Mouse (Mus musculus) CH12.LX (cell line): Measurements from ENCODE around the gene Pik3ca. TPM values are rescaled to one million over a fixed set of nuclear protein-coding genes. Genes with fewer than 3 reads are reported as not detected.

Experiments used
- DNase-seq: peaks from one replicate; pipeline ENCODE4 v3.0.0-alpha.2; 2013; ENCODE audit errors: extremely low read depth
- H3K27ac ChIP-seq: 2 replicates; pipeline ENCODE4 v1.5.1; 2012; ENCODE audit warnings: low read depth, mild to moderate bottlenecking, control low read depth, moderate library complexity; ENCODE audit not compliant: insufficient read depth
- H3K27me3 ChIP-seq: replicated peaks from 2 replicates; pipeline ENCODE3; 2012; ENCODE audit warnings: inconsistent platforms
- H3K36me3 ChIP-seq, 2 experiments: replicated peaks in 1 of 2; 2 replicates each; pipeline versions ENCODE3 to v1.6.1; 2012; ENCODE audit warnings: inconsistent platforms in 1 of 2, low read length in 1 of 2, mild to moderate bottlenecking in 1 of 2, mixed read lengths in 1 of 2, moderate library complexity in 1 of 2; ENCODE audit not compliant: control insufficient read depth in 1 of 2, insufficient read depth in 1 of 2
- H3K4me1 ChIP-seq, 2 experiments: 2 replicates each; pipeline ENCODE4 v1.6.1; 2012; ENCODE audit warnings: inconsistent platforms in 1 of 2, moderate library complexity in 1 of 2; ENCODE audit not compliant: insufficient read depth in 2 of 2, control insufficient read depth in 1 of 2
- H3K4me2 ChIP-seq: 2 replicates; pipeline ENCODE4 v1.6.1; 2012; ENCODE audit warnings: low read depth, mild to moderate bottlenecking, control low read depth; ENCODE audit not compliant: poor library complexity, insufficient read depth, severe bottlenecking
- H3K4me3 ChIP-seq, 3 experiments: fragments of 150-350 bp in 1 of 3; sonication (generic) in 1 of 3; replicated peaks in 1 of 3; 2 replicates each; pipeline versions ENCODE3 to v1.5.1; 2011 to 2012; ENCODE audit warnings: low read depth in 2 of 3, low read length in 2 of 3, mild to moderate bottlenecking in 2 of 3, moderate library complexity in 2 of 3, control low read depth in 1 of 3, improper control_type of control experiment in 1 of 3, inconsistent platforms in 1 of 3, mixed read lengths in 1 of 3; ENCODE audit not compliant: poor library complexity in 1 of 3
- H3K79me2 ChIP-seq: replicated peaks from 2 replicates; pipeline ENCODE4 v1.6.1; 2012; ENCODE audit warnings: mild to moderate bottlenecking, moderate library complexity; ENCODE audit not compliant: control insufficient read depth, poor library complexity, insufficient read depth, severe bottlenecking; ENCODE audit errors: extremely low read depth
- H3K9ac ChIP-seq: 2 replicates; pipeline ENCODE4 v1.6.1; 2012; ENCODE audit warnings: low read depth, mild to moderate bottlenecking, control low read depth, moderate library complexity; ENCODE audit not compliant: insufficient read depth
- H3K9me3 ChIP-seq: replicated peaks from 2 replicates; pipeline ENCODE3; 2012; ENCODE audit warnings: low read length, inconsistent platforms, mixed read lengths
- BHLHE40 ChIP-seq: IDR thresholded peaks from 2 replicates; pipeline ENCODE4 v1.6.1; 2011; ENCODE audit warnings: mild to moderate bottlenecking, low read depth, low read length, improper control_type of control experiment
- CHD1 ChIP-seq: IDR thresholded peaks from 2 replicates; pipeline ENCODE4 v1.6.1; 2012; ENCODE audit warnings: low read depth, low read length, improper control_type of control experiment, inconsistent platforms
- CHD2 ChIP-seq: IDR thresholded peaks from 2 replicates; pipeline ENCODE4 v1.6.1; 2011; ENCODE audit warnings: low read length, improper control_type of control experiment
- CTCF ChIP-seq, 2 experiments: IDR thresholded peaks in 1 of 2; conservative IDR thresholded peaks in 1 of 2; 2 replicates each; pipeline ENCODE4 v1.5.1; 2011 to 2012; ENCODE audit warnings: low read depth in 2 of 2, low read length in 2 of 2, improper control_type of control experiment in 1 of 2, inconsistent platforms in 1 of 2, mild to moderate bottlenecking in 1 of 2, moderate library complexity in 1 of 2
- E2F4 ChIP-seq: IDR thresholded peaks from 2 replicates; pipeline ENCODE4 v1.6.1; 2011; ENCODE audit warnings: low read depth, low read length, improper control_type of control experiment; ENCODE audit not compliant: insufficient replicate concordance
- ELF1 ChIP-seq: IDR thresholded peaks from 2 replicates; pipeline ENCODE4 v1.6.1; 2014; ENCODE audit warnings: low read depth, mild to moderate bottlenecking, inconsistent platforms, low read length, improper control_type of control experiment
- EP300 ChIP-seq: IDR thresholded peaks from 2 replicates; pipeline ENCODE4 v1.6.1; 2011; ENCODE audit warnings: low read length, improper control_type of control experiment
- GABPA ChIP-seq: IDR thresholded peaks from 2 replicates; pipeline ENCODE4 v1.6.1; 2012; ENCODE audit warnings: low read depth, low read length, improper control_type of control experiment, inconsistent platforms; ENCODE audit not compliant: insufficient replicate concordance
- HCFC1 ChIP-seq: IDR thresholded peaks from 2 replicates; pipeline ENCODE4 v1.6.1; 2012; ENCODE audit warnings: low read depth, mild to moderate bottlenecking, inconsistent platforms, low read length, improper control_type of control experiment
- IRF4 ChIP-seq: IDR thresholded peaks from 2 replicates; pipeline ENCODE4 v1.6.1; 2014; ENCODE audit warnings: low read depth, mild to moderate bottlenecking, inconsistent platforms, low read length, improper control_type of control experiment
- JUN ChIP-seq: IDR thresholded peaks from 2 replicates; pipeline ENCODE4 v1.6.1; 2011; ENCODE audit warnings: low read depth, mild to moderate bottlenecking, low read length, improper control_type of control experiment, moderate library complexity; ENCODE audit not compliant: insufficient read depth
- JUND ChIP-seq: conservative IDR thresholded peaks from 2 replicates; pipeline ENCODE4 v1.6.1; 2011; ENCODE audit warnings: low read depth, low read length, improper control_type of control experiment
- KAT2A ChIP-seq: IDR thresholded peaks from 2 replicates; pipeline ENCODE4 v1.6.1; 2012; ENCODE audit warnings: low read length, improper control_type of control experiment, inconsistent platforms; ENCODE audit not compliant: insufficient replicate concordance
- MAFK ChIP-seq: IDR thresholded peaks from 2 replicates; pipeline ENCODE4 v1.6.1; 2011; ENCODE audit warnings: low read length, improper control_type of control experiment; ENCODE audit not compliant: insufficient replicate concordance
- MAX ChIP-seq: IDR thresholded peaks from 2 replicates; pipeline ENCODE4 v1.6.1; 2011; ENCODE audit warnings: low read length, improper control_type of control experiment
- MAZ ChIP-seq: IDR thresholded peaks from 2 replicates; pipeline ENCODE4 v1.6.1; 2012; ENCODE audit warnings: low read depth, mild to moderate bottlenecking, inconsistent platforms, low read length, improper control_type of control experiment, moderate library complexity
- MXI1 ChIP-seq: IDR thresholded peaks from 2 replicates; pipeline ENCODE4 v1.6.1; 2011; ENCODE audit warnings: mild to moderate bottlenecking, low read depth, low read length, improper control_type of control experiment
- MYC ChIP-seq: IDR thresholded peaks from 2 replicates; pipeline ENCODE4 v1.6.1; 2011; ENCODE audit warnings: low read depth, mild to moderate bottlenecking, improper control_type of control experiment, low read length
- NELFE ChIP-seq: IDR thresholded peaks from 2 replicates; pipeline ENCODE4 v1.6.1; 2011; ENCODE audit warnings: low read depth, low read length, improper control_type of control experiment
- PAX5 ChIP-seq: IDR thresholded peaks from 2 replicates; pipeline ENCODE4 v1.6.1; 2012; ENCODE audit warnings: low read length, inconsistent platforms, mixed read lengths
- POLR2A ChIP-seq: IDR thresholded peaks from 2 replicates; pipeline ENCODE4 v1.6.1; 2011; ENCODE audit warnings: low read depth, mild to moderate bottlenecking, improper control_type of control experiment, low read length
- POLR2AphosphoS2 ChIP-seq: IDR thresholded peaks from 2 replicates; pipeline ENCODE4 v1.6.1; 2011; ENCODE audit warnings: low read depth, low read length, improper control_type of control experiment
- RCOR1 ChIP-seq: conservative IDR thresholded peaks from 2 replicates; pipeline ENCODE4 v1.6.1; 2012; ENCODE audit warnings: low read depth, mild to moderate bottlenecking, inconsistent platforms, low read length, improper control_type of control experiment
- SIN3A ChIP-seq: IDR thresholded peaks from 2 replicates; pipeline ENCODE4 v1.6.1; 2012; ENCODE audit warnings: low read length, improper control_type of control experiment, inconsistent platforms
- SMC3 ChIP-seq: IDR thresholded peaks from 2 replicates; pipeline ENCODE4 v1.6.1; 2011; ENCODE audit warnings: low read depth, low read length, improper control_type of control experiment
- TBP ChIP-seq: conservative IDR thresholded peaks from 2 replicates; pipeline ENCODE4 v1.6.1; 2011; ENCODE audit warnings: low read depth, low read length, improper control_type of control experiment
- TCF12 ChIP-seq: IDR thresholded peaks from 2 replicates; pipeline ENCODE4 v1.6.1; 2014; ENCODE audit warnings: low read depth, mild to moderate bottlenecking, inconsistent platforms, low read length, improper control_type of control experiment
- UBTF ChIP-seq: IDR thresholded peaks from 2 replicates; pipeline ENCODE4 v1.6.1; 2012; ENCODE audit warnings: low read depth, mild to moderate bottlenecking, inconsistent platforms, low read length, improper control_type of control experiment, moderate library complexity
- USF1 ChIP-seq: IDR thresholded peaks from 2 replicates; pipeline ENCODE4 v1.6.1; 2014; ENCODE audit warnings: low read depth, mild to moderate bottlenecking, inconsistent platforms, low read length, improper control_type of control experiment
- USF2 ChIP-seq: conservative IDR thresholded peaks from 2 replicates; pipeline ENCODE4 v1.6.1; 2011; ENCODE audit warnings: low read depth, low read length, improper control_type of control experiment
- ZC3H11A ChIP-seq: IDR thresholded peaks from 2 replicates; pipeline ENCODE4 v1.6.1; 2012; ENCODE audit warnings: low read depth, mild to moderate bottlenecking, inconsistent platforms, low read length, improper control_type of control experiment
- ZKSCAN1 ChIP-seq: IDR thresholded peaks from 2 replicates; pipeline ENCODE4 v1.6.1; 2012; ENCODE audit warnings: low read depth, inconsistent platforms, low read length, improper control_type of control experiment, borderline replicate concordance
- ZMIZ1 ChIP-seq: IDR thresholded peaks from 2 replicates; pipeline ENCODE4 v1.6.1; 2012; ENCODE audit warnings: low read depth, mild to moderate bottlenecking, inconsistent platforms, low read length, improper control_type of control experiment
- ZNF384 ChIP-seq: IDR thresholded peaks from 2 replicates; pipeline ENCODE4 v1.6.1; 2012; ENCODE audit warnings: low read depth, low read length, improper control_type of control experiment, inconsistent platforms
- dilution Hi-C: fragments of 300-500 bp; cut with MboI; formaldehyde crosslinking; loops from 2 replicates; pipeline ENCODE4 v1.14.3; 2020; ENCODE audit warnings: low sequenced_read_pairs; ENCODE audit not compliant: extremely low pct_unique_long_range_greater_than_20kb, extremely low pct_ligation_motif_present
- in situ Hi-C: fragments of 300-500 bp; cut with MboI; formaldehyde crosslinking; loops from 3 replicates; pipeline ENCODE4 v1.14.3; 2019; ENCODE audit warnings: low sequenced_read_pairs, low pct_ligation_motif_present, low pct_unique_long_range_greater_than_20kb, mixed read lengths
- polyA plus RNA-seq: library from polyadenylated mRNA; unstranded; fragments of >175 nt; gene quantifications from 2 replicates; pipeline ENCODE4 v1.2.1, GENCODE M21; 2012; ENCODE audit warnings: low read depth; ENCODE audit not compliant: insufficient read length
- total RNA-seq, 2 experiments: library from RNA; depleted of rRNA; stranded (reverse); fragments of 300-350 nt in 1 of 2; fragments of >200 nt in 1 of 2; gene quantifications; 2 replicates each; pipeline ENCODE4 v1.2.3; 2012 to 2014

Pik3ca gene
- total and polyA plus RNA-seq, 3 experiments = 19.1 to 26.5 (median 19.6) TPM

- dilution Hi-C loops = no loop called here
- H3K27ac ChIP-seq = peak overlapping the region; percentile 82
- TF ChIP-seq ZC3H11A = no peak
- TF ChIP-seq USF1 = no peak
- no peak for TF ChIP-seq ELF1
- no peak for TF ChIP-seq MAX
- no peak for TF ChIP-seq MAZ
- TF ChIP-seq ZKSCAN1 = no peak
- no peak for TF ChIP-seq E2F4
- no peak for TF ChIP-seq RCOR1
- TF ChIP-seq MYC = peak; percentile 21
- TF ChIP-seq UBTF = no peak
- TF ChIP-seq CHD1 = no peak
- TF ChIP-seq HCFC1 = no peak
- TF ChIP-seq CHD2 = no peak
- TF ChIP-seq KAT2A = no peak
- TF ChIP-seq CTCF (conservative IDR thresholded peaks at IDR 0.05 in 1 of 2, IDR thresholded peaks at IDR 0.05 in 1 of 2; ENCODE audit: low read depth in 2 of 2, low read length in 2 of 2) = no peak
- TF ChIP-seq NELFE = no peak
- 0 out of 2 replicates have a peak, but pooled peaks have one; percentile 12 for TF ChIP-seq TBP
- no peak for TF ChIP-seq JUND
- no peak for TF ChIP-seq GABPA
- TF ChIP-seq MXI1 = peak; percentile 30
- no peak for TF ChIP-seq POLR2AphosphoS2
- no peak for TF ChIP-seq ZMIZ1
- TF ChIP-seq SMC3 = no peak
- TF ChIP-seq TCF12 = no peak
- TF ChIP-seq MAFK = no peak
- TF ChIP-seq JUN = no peak
- no peak for TF ChIP-seq ZNF384
- no peak for TF ChIP-seq PAX5
- TF ChIP-seq SIN3A = no peak
- peak; percentile 39; the same call in 1 of the 2 replicates for TF ChIP-seq BHLHE40
- TF ChIP-seq EP300 = no peak
- no peak for TF ChIP-seq IRF4
- TF ChIP-seq USF2 = no peak
- no peak for TF ChIP-seq POLR2A
- H3K79me2 ChIP-seq = peaks cover 41% of the 10 kb centered on the region
- H3K9me3 ChIP-seq = no peaks in the 10 kb centered on the region
- no peaks in the 10 kb centered on the region for H3K27me3 ChIP-seq
- in situ Hi-C loops = no loop called here
- H3K4me2 ChIP-seq = no peak overlapping the region
- peaks cover 20 to 57% of the 10 kb centered on the region in 2 experiments for H3K4me1 ChIP-seq
- H3K36me3 ChIP-seq = peaks cover 7 to 22% of the 10 kb centered on the region in 2 experiments
- peak; percentile 49 for DNase-seq
- peak overlapping the region; percentile 57 to 97 (median 84) for H3K4me3 ChIP-seq
- peak overlapping the region; percentile 61 for H3K9ac ChIP-seq
These were observed 32.5 kb upstream of the Pik3ca start for GRCm38 (mm10) chr3:32364841-32365545.
